Mouse (Mus musculus): ENCODE results near the gene Lclat1. TPM values are rescaled to one million over a fixed set of nuclear protein-coding genes. Genes with fewer than 3 reads are reported as not detected.
"Not testable (repeated sequence)": the region's sequence is repeated elsewhere in the genome, so short reads cannot be mapped to it uniquely, and the experiment has no call there.

The Lclat1 gene
- total RNA-seq, 4 experiments from 2014 or later, result 101 to 145 (median 128) TPM

DNA sequence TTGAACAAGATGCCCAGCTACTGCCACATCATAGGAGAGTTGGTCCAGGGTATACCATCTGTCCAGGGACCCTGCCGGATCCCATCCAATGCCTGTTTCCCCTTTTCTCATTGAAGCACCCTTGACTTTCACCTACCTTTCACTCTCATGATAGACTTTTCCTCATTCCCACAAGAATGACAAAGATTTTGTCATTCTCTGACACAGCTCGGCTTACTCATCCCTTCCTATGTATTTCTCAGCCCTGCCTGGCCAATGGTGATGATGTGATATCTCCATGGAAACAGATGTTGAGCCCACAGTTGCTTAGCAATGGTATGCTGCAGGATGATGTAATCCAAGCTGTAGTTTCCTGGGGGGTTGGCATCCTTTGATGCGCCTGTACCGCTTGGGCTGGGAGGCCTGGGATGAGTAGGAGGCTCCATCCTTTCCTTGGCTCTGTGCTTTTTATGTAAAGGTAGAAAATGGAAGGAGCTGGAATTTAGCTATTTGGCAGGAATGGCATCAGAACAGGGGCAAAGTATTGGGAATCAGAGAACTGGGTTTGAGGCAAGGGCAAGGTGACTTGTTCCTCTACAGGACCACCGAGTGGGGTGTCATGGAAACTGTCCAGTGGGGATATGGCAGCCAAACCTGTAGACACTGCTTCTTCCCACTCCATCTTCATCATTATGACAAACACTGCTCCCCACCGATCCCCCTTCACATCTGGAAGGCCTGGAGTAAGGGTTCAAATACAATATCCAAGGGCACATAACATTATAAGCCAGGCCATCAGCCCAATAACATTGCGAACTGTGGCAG, 164.2 kb downstream of the Lclat1 start:
- DNase-seq (ENCODE audit: low spot score), result no peak

DNA sequence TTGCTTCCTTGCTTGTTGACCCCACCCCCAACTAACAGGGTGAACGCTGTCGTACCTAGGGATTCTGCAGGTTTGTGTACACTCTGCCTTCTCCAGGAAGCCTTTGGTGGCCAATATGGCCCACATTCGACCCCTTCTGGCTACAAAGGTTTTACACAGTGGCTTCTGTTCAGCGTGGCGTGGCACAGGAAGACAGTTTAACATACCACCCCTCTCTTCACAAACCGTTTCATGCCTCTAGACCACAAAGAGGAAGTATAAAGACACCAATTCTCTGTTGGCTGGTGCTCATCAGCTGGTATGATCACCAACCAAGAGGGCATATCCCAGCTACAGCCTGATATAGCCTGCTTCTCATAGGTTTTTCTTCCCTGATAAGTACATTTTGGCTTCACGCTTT, 166.0 kb downstream of the Lclat1 start:
- no peak for DNase-seq (ENCODE audit: low spot score)

DNA sequence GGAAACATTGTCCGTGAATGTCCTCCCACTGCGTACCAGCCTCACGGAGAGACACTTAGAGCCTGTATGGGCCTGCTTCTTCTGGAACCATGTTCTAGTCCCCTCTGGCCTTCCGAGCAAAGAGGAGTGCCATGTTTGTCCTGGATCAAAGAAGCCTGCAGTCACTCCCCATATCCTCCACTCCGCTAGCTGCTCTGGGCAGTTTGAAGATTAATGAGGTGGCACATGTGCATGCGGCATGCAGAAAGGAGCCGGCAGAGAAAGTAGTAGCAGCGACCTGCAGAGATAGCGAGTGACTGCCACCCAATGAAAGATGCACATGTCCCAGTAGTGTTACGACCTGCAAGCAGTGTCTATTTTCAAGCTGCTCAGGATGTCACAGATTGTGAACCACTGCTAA, 167.3 kb downstream of the Lclat1 start:
- DNase-seq (ENCODE audit: low spot score), result no peak

DNA sequence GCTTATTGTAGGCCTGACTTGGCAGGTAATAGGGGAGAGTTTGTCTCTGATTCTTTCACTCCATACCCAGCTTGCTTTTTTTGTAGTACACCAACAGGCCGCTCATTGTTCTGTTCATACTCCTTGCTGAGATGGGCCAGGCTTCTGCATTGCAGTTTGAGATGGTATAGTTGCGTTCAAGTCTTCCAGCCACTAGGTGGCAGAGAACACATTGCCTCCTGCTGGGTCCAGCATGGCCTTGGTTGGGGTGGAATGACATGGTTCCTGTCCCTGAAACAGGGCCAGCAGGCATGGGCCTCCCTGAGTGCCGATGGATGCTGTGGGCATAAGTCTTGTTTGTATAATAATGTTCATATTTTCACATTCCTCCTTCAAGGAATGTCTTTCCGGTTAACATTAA, 170.0 kb downstream of the Lclat1 start:
- DNase-seq (ENCODE audit: low spot score), result no peak

DNA sequence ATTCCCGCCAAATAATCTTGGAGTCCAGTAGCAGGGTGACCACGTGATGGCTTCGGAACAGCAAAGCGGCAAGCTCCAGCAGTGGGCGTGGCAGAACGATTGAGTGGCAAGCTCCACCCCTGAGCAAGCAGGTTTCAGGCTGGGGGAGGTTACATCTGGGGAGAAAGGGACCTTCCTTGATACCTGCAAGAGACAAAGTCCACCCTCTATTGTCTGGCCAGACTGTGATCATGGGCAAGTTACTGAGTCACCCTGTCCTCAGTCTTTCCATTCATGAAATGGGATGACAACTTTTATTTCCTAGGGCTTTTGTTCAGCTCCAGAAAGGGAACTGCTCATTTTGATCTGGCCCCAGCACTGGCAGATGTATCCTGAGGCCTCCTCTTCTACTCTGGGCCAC, 174.9 kb downstream of the Lclat1 start:
- DNase-seq (ENCODE audit: low spot score), result not testable (repeated sequence)

DNA sequence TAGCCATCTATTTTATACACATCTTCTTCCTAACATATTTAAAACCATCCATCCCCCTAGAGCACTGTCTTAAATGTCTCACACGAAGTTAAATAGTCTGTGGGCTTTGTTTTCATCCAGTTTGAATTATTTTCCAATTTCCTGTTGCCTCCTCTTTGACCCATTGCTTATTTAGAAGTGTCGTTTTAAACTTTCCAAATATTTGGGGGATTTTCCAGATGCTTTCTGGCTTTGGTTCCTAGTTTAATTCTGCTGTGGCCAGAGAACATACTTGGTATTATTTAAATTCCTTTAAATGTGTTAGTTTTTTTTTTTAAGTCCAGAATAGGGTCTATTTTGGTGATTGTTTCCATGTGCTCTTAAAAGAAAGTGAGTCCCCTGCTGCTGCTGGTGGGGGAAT, 176.5 kb downstream of the Lclat1 start:
- no peak for DNase-seq (ENCODE audit: low spot score)

Other genes starting within 250 kb of the Lclat1 start
- 100 to 1,000 TPM; 352 to 622 (median 508) TPM for gene Lbh, start 189.7 kb upstream of the Lclat1 start, total RNA-seq (2022)